Mouse (Mus musculus) kidney, postnatal 10 days (tissue): Measurements from ENCODE around the gene Mrgprb2.

Source experiments
- DNase-seq: peaks from one replicate; pipeline ENCODE4 v3.0.0; 2021; ENCODE audit warnings: mixed read lengths

Gene Mrgprb2

DNA sequence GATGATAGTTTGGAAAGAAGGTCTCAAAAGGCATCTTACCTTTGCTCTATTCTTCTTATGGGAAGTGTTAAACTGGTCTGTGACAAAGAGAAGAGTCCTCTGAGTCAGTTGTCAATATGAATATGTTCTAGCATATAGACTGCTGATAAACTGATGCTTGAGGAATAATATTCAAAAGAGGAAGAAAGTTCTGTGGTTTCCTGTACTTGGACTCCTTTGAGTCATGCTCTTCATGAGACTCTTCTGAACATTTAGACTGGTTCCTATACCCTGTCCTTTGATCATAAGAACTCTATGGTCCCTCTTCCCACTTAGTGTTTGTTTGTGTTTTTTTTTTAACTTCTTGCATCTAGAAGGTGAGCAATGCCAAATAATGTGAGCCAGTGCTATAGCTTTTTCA lies at the start of gene Mrgprb2:
Gene Mrgprb2, minus strand, starts transcription at position 101 of the 400 bp plus-strand sequence.
- no peak for DNase-seq
